ENCODE assay signal across 7 mouse cellular contexts in the genomic region with DNA sequence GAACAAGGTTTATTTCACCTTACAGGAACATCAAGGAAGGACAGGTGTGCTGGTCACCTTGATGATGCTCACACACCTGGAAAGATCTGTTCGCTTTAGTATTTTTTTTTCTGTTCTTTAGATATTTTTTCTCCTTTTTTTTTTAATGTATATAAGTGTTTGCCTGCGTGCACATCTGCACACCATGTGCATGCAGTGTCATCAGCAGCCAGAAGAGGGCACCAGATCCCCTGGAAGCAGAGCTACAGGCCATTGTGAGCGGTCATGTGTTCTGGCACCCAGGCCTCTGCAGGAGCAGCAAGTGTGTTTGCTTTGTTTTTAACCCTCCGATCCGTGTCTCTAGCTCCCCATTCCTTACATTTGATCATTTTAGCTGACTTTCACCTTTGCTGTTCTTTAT. TPM values are rescaled to one million over a fixed set of nuclear protein-coding genes. Genes with fewer than 3 reads are reported as not detected.
DNase-seq lines count a peak whose midpoint lies in the region; ATAC-seq and TF ChIP-seq lines count a peak whose summit lies in the region.

No protein-coding gene starts in this region.

- H3K4me2 ChIP-seq in kidney, embryonic 16.5 days (replicated peaks; ENCODE audit: low read depth, low read length): no peak overlapping the region
- H3K4me2 ChIP-seq in hindbrain, postnatal 0 days (ENCODE audit: low read depth, low read length): no peak overlapping the region

- peak; percentile 79 for TF ChIP-seq CTCF in kidney, adult 2 months (conservative IDR thresholded peaks at IDR 0.05; ENCODE audit: insufficient read depth, insufficient read length, low read depth, low read length)
- peak; percentile 90 for TF ChIP-seq CTCF in hindbrain, postnatal 0 days (IDR thresholded peaks at IDR 0.05; ENCODE audit: low read depth)
- TF ChIP-seq CTCF in lung, adult 2 months (IDR thresholded peaks at IDR 0.05; ENCODE audit: insufficient read depth, low read length): peak; percentile 81

- peaks cover 5% of the 10 kb centered on the region; the same call in 1 of the 2 replicates for H3K4me1 ChIP-seq in kidney, adult 2 months (ENCODE audit: control insufficient read depth, insufficient read depth, low read length)
- peaks cover 21% of the 10 kb centered on the region for H3K4me1 ChIP-seq in kidney, embryonic 16.5 days (ENCODE audit: insufficient read depth, low read length)
- H3K4me1 ChIP-seq in hindbrain, postnatal 0 days (ENCODE audit: insufficient read depth, low read length): peaks cover 7% of the 10 kb centered on the region; the same call in 1 of the 2 replicates
- peaks cover 5% of the 10 kb centered on the region for H3K4me1 ChIP-seq in lung, adult 2 months (ENCODE audit: control insufficient read depth, insufficient read depth, low read length)

- no peak overlapping the region for H3K4me3 ChIP-seq in kidney, adult 2 months (ENCODE audit: insufficient read depth, low read depth, low read length)
- H3K4me3 ChIP-seq in kidney, embryonic 16.5 days (ENCODE audit: low read length): no peak overlapping the region
- H3K4me3 ChIP-seq in hindbrain, postnatal 0 days (ENCODE audit: low read length): no peak overlapping the region
- no peak overlapping the region for H3K4me3 ChIP-seq in lung, adult 2 months (replicated peaks; ENCODE audit: extremely low read depth, low read depth, low read length)

- no peak for ATAC-seq in kidney, embryonic 16.5 days (ENCODE audit: low FRiP score, low TSS enrichment)
- ATAC-seq in hindbrain, postnatal 0 days: no peak

- 0 out of 2 replicates have a peak, but pooled peaks cover 3% of the 10 kb centered on the region for H3K9me3 ChIP-seq in kidney, embryonic 16.5 days (ENCODE audit: low read length)
- H3K9me3 ChIP-seq in hindbrain, postnatal 0 days (ENCODE audit: low read length): no peaks in the 10 kb centered on the region

- no peak overlapping the region for H3K27ac ChIP-seq in kidney, adult 2 months (ENCODE audit: insufficient read depth, low read depth, low read length)
- no peak overlapping the region for H3K27ac ChIP-seq in kidney, embryonic 16.5 days (ENCODE audit: low read length)
- H3K27ac ChIP-seq in hindbrain, postnatal 0 days: no peak overlapping the region

- peak; percentile 66 for DNase-seq in kidney, adult 2 months
- DNase-seq in MEL-GATA-1-ER (ENCODE audit: extremely low read depth, low read depth): peak; percentile 69
- DNase-seq in c-Kit-positive CD71-negative TER-119-negative erythroid progenitor cells, embryonic 14.5 days (ENCODE audit: low read depth): peak; percentile 37
- peak; percentile 79 for DNase-seq in hindbrain, postnatal 0 days (ENCODE audit: low spot score)
- peak; percentile 50 for DNase-seq in lung, adult 2 months
- peak; percentile 30 to 39 for DNase-seq in spleen, postnatal 36 days (ENCODE audit: low spot score in 2 of 2)

- H3K27me3 ChIP-seq in kidney, adult 2 months (replicated peaks; ENCODE audit: control insufficient read depth, insufficient read depth, low read length): no peaks in the 10 kb centered on the region
- H3K27me3 ChIP-seq in kidney, embryonic 16.5 days (ENCODE audit: insufficient read depth, low read length): no peaks in the 10 kb centered on the region
- no peaks in the 10 kb centered on the region for H3K27me3 ChIP-seq in hindbrain, postnatal 0 days (ENCODE audit: insufficient read depth, low read length)

- H3K36me3 ChIP-seq in kidney, adult 2 months (ENCODE audit: control insufficient read depth, insufficient read depth, low read length): no peaks in the 10 kb centered on the region
- H3K36me3 ChIP-seq in kidney, embryonic 16.5 days (ENCODE audit: insufficient read depth, low read length): peaks cover 7% of the 10 kb centered on the region; the same call in 1 of the 2 replicates
- H3K36me3 ChIP-seq in hindbrain, postnatal 0 days (ENCODE audit: insufficient read depth, low read length): peaks cover 2% of the 10 kb centered on the region; the same call in 1 of the 2 replicates

- 73% methylated on average over 5 of the region's 5 CpGs for WGBS in kidney, adult 2 months
- WGBS in kidney, embryonic 16.5 days: 71% methylated on average over 5 of the region's 5 CpGs
- 49% methylated on average over 5 of the region's 5 CpGs for WGBS in hindbrain, postnatal 0 days
- WGBS in lung, adult 2 months: 58% methylated on average over 5 of the region's 5 CpGs

- no peak overlapping the region for H3K9ac ChIP-seq in kidney, embryonic 16.5 days (replicated peaks; ENCODE audit: low read length)
- no peak overlapping the region for H3K9ac ChIP-seq in hindbrain, postnatal 0 days (replicated peaks; ENCODE audit: low read length)

- TF ChIP-seq POLR2A in kidney, adult 2 months (IDR thresholded peaks at IDR 0.05; ENCODE audit: low read depth, low read length): no peak
- TF ChIP-seq POLR2A in lung, adult 2 months (IDR thresholded peaks at IDR 0.05; ENCODE audit: borderline replicate concordance, extremely low read depth, low read depth, low read length): no peak

RNA-seq across cellular contexts. Expression of gene Pold2, which starts 1.8 kb away (rescaled TPM):
- 50.2 and 70.7 TPM in 2 replicates for polyA plus RNA-seq in kidney, adult 2 months (2012; rRNA removed)
- 152 and 155 TPM in 2 replicates for polyA plus RNA-seq in kidney, embryonic 16.5 days (2015; fragmentation: Nextera tagmentation; extraction: Ambion mirVana)
- total RNA-seq in hindbrain, postnatal 0 days (2014; rRNA removed): 32.9 and 36.6 TPM in 2 replicates
- polyA plus RNA-seq in hindbrain, postnatal 0 days (2015; fragmentation: Nextera tagmentation; extraction: Ambion mirVana): 49.5 and 51.6 TPM in 2 replicates
- 80.3 and 102 TPM in 2 replicates for polyA plus RNA-seq in lung, adult 2 months (2012; rRNA removed)

RNA-seq across cellular contexts. Expression of gene Aebp1, which starts 18.2 kb away (rescaled TPM):
- polyA plus RNA-seq in kidney, adult 2 months (2012; rRNA removed): 91.4 and 96.7 TPM in 2 replicates
- 59.6 and 61.1 TPM in 2 replicates for polyA plus RNA-seq in kidney, embryonic 16.5 days (2015; fragmentation: Nextera tagmentation; extraction: Ambion mirVana)
- 21.2 and 24.9 TPM in 2 replicates for total RNA-seq in hindbrain, postnatal 0 days (2014; rRNA removed)
- 30.6 and 33.3 TPM in 2 replicates for polyA plus RNA-seq in hindbrain, postnatal 0 days (2015; fragmentation: Nextera tagmentation; extraction: Ambion mirVana)
- 79.4 and 84.8 TPM in 2 replicates for polyA plus RNA-seq in lung, adult 2 months (2012; rRNA removed)

RNA-seq across cellular contexts. Expression of gene Myl7, which starts 18.7 kb away (rescaled TPM):
- 5.1 and 5.3 TPM in 2 replicates for polyA plus RNA-seq in kidney, adult 2 months (2012; rRNA removed)
- 5.1 and 9.1 TPM in 2 replicates for polyA plus RNA-seq in kidney, embryonic 16.5 days (2015; fragmentation: Nextera tagmentation; extraction: Ambion mirVana)
- 0.79 TPM in 1 of 2 replicates, not detected in the other for total RNA-seq in hindbrain, postnatal 0 days (2014; rRNA removed)
- not detected in 2 replicates for polyA plus RNA-seq in hindbrain, postnatal 0 days (2015; fragmentation: Nextera tagmentation; extraction: Ambion mirVana)
- polyA plus RNA-seq in lung, adult 2 months (2012; rRNA removed): 185 and 203 TPM in 2 replicates

RNA-seq across cellular contexts. Expression of gene Polm, which starts 42.1 kb away (rescaled TPM):
- 14.7 and 19.5 TPM in 2 replicates for polyA plus RNA-seq in kidney, adult 2 months (2012; rRNA removed)
- polyA plus RNA-seq in kidney, embryonic 16.5 days (2015; fragmentation: Nextera tagmentation; extraction: Ambion mirVana): 9.8 and 11.4 TPM in 2 replicates
- 4.9 and 14.7 TPM in 2 replicates for total RNA-seq in hindbrain, postnatal 0 days (2014; rRNA removed)
- polyA plus RNA-seq in hindbrain, postnatal 0 days (2015; fragmentation: Nextera tagmentation; extraction: Ambion mirVana): 6.2 and 7.2 TPM in 2 replicates
- polyA plus RNA-seq in lung, adult 2 months (2012; rRNA removed): 28.1 and 34.2 TPM in 2 replicates

Comparison
In these comparisons a context has a peak if more than half of its experiments do, and no peak if none do; other contexts are left out.
1. RNA of gene Myl7, which starts 18.7 kb away (polyA plus RNA-seq): 185 to 203 TPM in lung, adult 2 months; 5.1 to 5.3 TPM in kidney, adult 2 months, 5.1 to 9.1 TPM in kidney, embryonic 16.5 days and not detected in hindbrain, postnatal 0 days; every median in the first group is over 10 times any median in the second.
2. Peak in every context shown above with its lines, with median percentiles within 50 percentile points of each other: DNase-seq and CTCF ChIP-seq.